Mouse (Mus musculus): ENCODE measurements around the gene Armc6. TPM values are rescaled to one million over a fixed set of nuclear protein-coding genes. Genes with fewer than 3 reads are reported as not detected.
"Not testable (repeated sequence)": the region's sequence is repeated elsewhere in the genome, so short reads cannot be mapped to it uniquely, and the experiment has no call there.

Armc6 gene
- polyA plus RNA-seq, 1 experiment from 2014 or later = 38.8 TPM

- Histone ChIP-seq H3K9me3 (replicated peaks) (no peaks in the 10 kb centered on the region), H3K4me1 (no peaks in the 10 kb centered on the region), H3K27ac (replicated peaks) (no peak overlapping the region), H3K36me3 (peaks cover 45% of the 10 kb centered on the region), H3K4me3 (no peak overlapping the region), H3K27me3 (ENCODE audit: low read depth, poor library complexity, severe bottlenecking) (no peaks in the 10 kb centered on the region)
- 98% methylated on average over 3 of the region's 3 CpGs for WGBS
- no peak for DNase-seq (ENCODE audit: low spot score)
Observed at GRCm38 (mm10) chr8:70220911-70221310, 13.4 kb downstream of the Armc6 start.

DNA sequence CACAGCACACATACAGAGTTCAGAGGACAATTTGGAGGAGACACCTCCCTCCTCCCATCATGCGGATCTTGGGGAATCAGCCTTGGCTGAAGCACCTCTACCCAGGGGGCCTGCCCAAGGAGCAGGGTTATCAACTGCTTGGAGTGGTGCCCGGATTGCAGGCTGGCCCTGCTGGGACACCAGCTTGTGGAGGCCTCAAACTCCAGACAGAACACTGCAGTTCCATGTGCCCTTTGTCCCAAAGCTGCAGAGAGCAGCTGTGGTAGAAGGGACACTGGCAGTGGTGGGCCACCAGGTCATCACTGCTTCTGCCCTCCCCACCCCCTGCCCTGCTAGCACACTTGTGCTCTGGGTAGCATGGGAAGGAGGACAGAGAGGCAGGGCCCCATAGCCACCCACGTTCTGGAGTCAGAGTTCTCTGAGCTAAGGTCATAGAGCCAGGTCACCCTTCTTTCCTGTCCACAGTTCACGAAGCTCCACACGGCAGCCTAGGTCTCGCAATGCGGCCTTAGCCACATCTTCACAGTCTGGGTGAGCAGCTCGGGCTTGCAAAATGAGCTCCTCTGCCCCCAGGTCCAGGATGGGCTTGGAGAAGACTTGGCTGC is 13.9 kb downstream of the Armc6 start:
- H3K27ac ChIP-seq (replicated peaks) = no peak overlapping the region
- 76% methylated on average over 8 of the region's 8 CpGs for WGBS

GRCm38 (mm10) chr8:70219107-70219684 is 15.1 kb downstream of the Armc6 start:
- 66% methylated on average over 5 of the region's 5 CpGs for WGBS
- Histone ChIP-seq H3K4me1 (no peaks in the 10 kb centered on the region), H3K36me3 (peaks cover 28% of the 10 kb centered on the region), H3K27me3 (ENCODE audit: low read depth, poor library complexity, severe bottlenecking) (no peaks in the 10 kb centered on the region), H3K9me3 (replicated peaks) (no peaks in the 10 kb centered on the region), H3K27ac (replicated peaks) (no peak overlapping the region), H3K4me3 (no peak overlapping the region)
- DNase-seq (ENCODE audit: low spot score) = no peak

More for the DNA sequence above, 13.9 kb downstream of the Armc6 start:
- no peaks in the 10 kb centered on the region for H3K27me3 ChIP-seq (ENCODE audit: low read depth, poor library complexity, severe bottlenecking)
- no peak overlapping the region for H3K4me3 ChIP-seq
- H3K9me3 ChIP-seq (replicated peaks) = no peaks in the 10 kb centered on the region
- H3K4me1 ChIP-seq = no peaks in the 10 kb centered on the region
- H3K36me3 ChIP-seq = peaks cover 40% of the 10 kb centered on the region
- DNase-seq (ENCODE audit: low spot score) = no peak

GRCm38 (mm10) chr8:70217441-70217840 is 16.8 kb downstream of the Armc6 start:
- H3K4me1 ChIP-seq = peaks cover 8% of the 10 kb centered on the region
- H3K27me3 ChIP-seq (ENCODE audit: low read depth, poor library complexity, severe bottlenecking) = no peaks in the 10 kb centered on the region
- no peak overlapping the region for H3K4me3 ChIP-seq
- DNase-seq (ENCODE audit: low spot score) = no peak
- H3K36me3 ChIP-seq = peaks cover 12% of the 10 kb centered on the region
- H3K9me3 ChIP-seq (replicated peaks) = no peaks in the 10 kb centered on the region
- no peak overlapping the region for H3K27ac ChIP-seq (replicated peaks)

- H3K4me3 ChIP-seq = no peak overlapping the region
- H3K36me3 ChIP-seq = 0 out of 2 replicates have a peak, but pooled peaks cover 4% of the 10 kb centered on the region
- H3K4me1 ChIP-seq = peaks cover 12% of the 10 kb centered on the region
- peaks cover 2% of the 10 kb centered on the region; the same call in 1 of the 2 replicates for H3K27me3 ChIP-seq (ENCODE audit: low read depth, poor library complexity, severe bottlenecking)
- no peaks in the 10 kb centered on the region for H3K9me3 ChIP-seq (replicated peaks)
- H3K27ac ChIP-seq (replicated peaks) = no peak overlapping the region
- 82% methylated on average over 1 of the region's 1 CpGs for WGBS
- DNase-seq (ENCODE audit: low spot score) = no peak
Observed at GRCm38 (mm10) chr8:70216566-70216965, 17.7 kb downstream of the Armc6 start.

DNA sequence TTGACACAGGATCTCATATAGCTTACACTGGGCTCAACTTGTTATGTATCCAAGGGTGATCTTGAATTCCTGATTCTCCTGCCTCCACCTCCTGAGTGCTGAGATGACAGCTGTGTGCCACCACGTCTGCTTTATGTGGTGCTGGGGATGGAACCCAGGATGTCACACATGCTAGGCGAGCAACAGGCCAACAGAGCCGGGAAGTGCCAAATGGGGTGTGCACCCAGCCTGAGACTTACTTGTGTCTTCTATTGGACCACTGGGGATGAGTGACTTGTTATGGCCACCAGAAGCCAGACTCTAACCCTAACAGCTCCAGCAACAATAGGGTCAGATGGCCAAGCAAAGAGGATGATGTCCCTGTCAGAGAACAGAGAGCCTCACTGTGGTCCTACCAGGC is 18.1 kb downstream of the Armc6 start:
- WGBS = 77% methylated on average over 3 of the region's 3 CpGs

GRCm38 (mm10) chr8:70215092-70215491 is 19.2 kb downstream of the Armc6 start:
- Histone ChIP-seq H3K27ac (replicated peaks) (no peak overlapping the region), H3K4me3 (no peak overlapping the region), H3K9me3 (replicated peaks) (no peaks in the 10 kb centered on the region), H3K4me1 (peaks cover 18% of the 10 kb centered on the region), H3K36me3 (no peaks in the 10 kb centered on the region), H3K27me3 (ENCODE audit: low read depth, poor library complexity, severe bottlenecking) (peaks cover 17% of the 10 kb centered on the region)
- 75% methylated on average over 5 of the region's 5 CpGs for WGBS
- no peak for DNase-seq (ENCODE audit: low spot score)

More for the DNA sequence above, 18.1 kb downstream of the Armc6 start:
- not testable (repeated sequence) for H3K36me3 ChIP-seq; H3K27ac ChIP-seq (replicated peaks); H3K9me3 ChIP-seq (replicated peaks); H3K27me3 ChIP-seq (ENCODE audit: low read depth, poor library complexity, severe bottlenecking); H3K4me3 ChIP-seq; DNase-seq (ENCODE audit: low spot score)
- H3K4me1 ChIP-seq = peaks cover 17% of the 10 kb centered on the region

DNA sequence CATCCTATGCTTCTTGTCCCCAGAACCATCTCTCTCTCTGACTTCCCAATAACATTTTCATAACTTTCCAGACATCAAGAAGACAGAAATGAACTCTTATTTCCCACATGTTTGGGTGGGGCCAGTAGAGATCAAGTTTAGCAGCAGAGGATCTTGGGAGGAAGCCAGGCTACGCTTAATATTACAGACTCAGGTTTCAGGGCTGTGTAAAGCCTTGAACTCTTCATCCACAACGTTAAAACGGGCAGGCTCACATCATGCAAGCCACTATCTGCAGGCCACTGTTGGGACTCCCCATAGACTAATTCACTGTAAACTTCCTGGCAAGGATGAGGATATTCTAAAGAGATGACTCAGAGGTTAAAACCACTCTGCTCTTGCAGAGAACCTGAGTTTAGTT is 19.9 kb downstream of the Armc6 start:
- Histone ChIP-seq H3K4me3 (no peak overlapping the region), H3K27ac (replicated peaks) (no peak overlapping the region), H3K9me3 (replicated peaks) (no peaks in the 10 kb centered on the region), H3K27me3 (ENCODE audit: low read depth, poor library complexity, severe bottlenecking) (peaks cover 21% of the 10 kb centered on the region), H3K36me3 (no peaks in the 10 kb centered on the region), H3K4me1 (peaks cover 18% of the 10 kb centered on the region)
- no peak for DNase-seq (ENCODE audit: low spot score)
- WGBS = 65% methylated on average over 3 of the region's 3 CpGs

DNA sequence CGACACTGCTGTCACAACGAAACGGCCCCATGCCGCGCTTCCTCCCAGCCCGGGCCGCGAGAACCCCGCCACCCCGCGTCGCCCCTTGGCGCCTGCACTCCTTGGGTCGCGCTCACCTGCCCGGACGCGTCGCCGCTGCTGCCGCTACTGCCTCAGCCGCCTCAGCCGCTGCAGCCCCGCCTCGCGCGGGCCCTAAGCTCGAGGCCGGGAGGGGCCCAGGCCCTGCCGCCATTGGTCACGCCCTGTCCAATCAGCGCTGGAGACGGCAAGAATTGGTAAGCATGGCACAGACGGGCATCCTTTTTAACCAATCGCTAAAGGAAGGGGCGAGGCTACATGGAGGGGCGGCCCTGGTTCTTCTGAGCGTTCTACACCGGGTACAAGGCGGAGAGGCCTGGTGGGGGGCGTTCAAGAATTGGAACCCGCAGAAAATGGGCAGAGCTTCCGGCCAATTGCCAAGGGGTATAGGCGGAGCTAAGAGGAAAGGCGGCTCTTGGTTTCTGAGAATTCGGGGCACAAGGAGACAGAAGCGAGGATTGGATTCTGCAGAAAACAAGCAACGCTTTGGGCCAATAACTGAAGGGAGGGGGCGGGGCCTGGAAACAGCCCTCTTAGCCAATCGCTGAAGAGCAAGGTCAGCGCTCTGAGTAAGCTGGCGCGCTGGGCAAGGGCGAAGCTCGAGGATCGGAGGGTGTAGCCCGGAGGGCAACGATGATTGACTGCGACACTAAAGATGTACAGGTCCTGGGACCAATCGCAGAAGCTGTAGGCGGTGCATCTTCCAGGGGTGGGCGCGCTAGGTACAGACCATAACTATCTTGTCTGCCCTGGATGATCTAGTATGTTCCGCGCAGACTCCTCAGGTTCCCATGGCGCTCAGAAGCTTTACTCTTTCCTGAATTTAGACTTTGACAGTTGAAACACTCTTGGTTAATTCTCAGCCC is 21.9 kb downstream of the Armc6 start, which contains the start of gene Slc25a42:
Slc25a42 (minus strand) TSS at position 194 of the 944 bp plus-strand sequence.
- WGBS = under 1% methylated on average over 66 of the region's 66 CpGs
- peak; percentile 97 for DNase-seq (ENCODE audit: low spot score)
- H3K36me3 ChIP-seq = no peaks in the 10 kb centered on the region
- H3K4me3 ChIP-seq = peak within 1 kb of the TSS; percentile 64
- no peaks in the 10 kb centered on the region for H3K9me3 ChIP-seq (replicated peaks)
- peak within 1 kb of the TSS; percentile 81 for H3K27ac ChIP-seq (replicated peaks)
- peaks cover 18% of the 10 kb centered on the region for H3K4me1 ChIP-seq
- peaks cover 21% of the 10 kb centered on the region for H3K27me3 ChIP-seq (ENCODE audit: low read depth, poor library complexity, severe bottlenecking)

DNA sequence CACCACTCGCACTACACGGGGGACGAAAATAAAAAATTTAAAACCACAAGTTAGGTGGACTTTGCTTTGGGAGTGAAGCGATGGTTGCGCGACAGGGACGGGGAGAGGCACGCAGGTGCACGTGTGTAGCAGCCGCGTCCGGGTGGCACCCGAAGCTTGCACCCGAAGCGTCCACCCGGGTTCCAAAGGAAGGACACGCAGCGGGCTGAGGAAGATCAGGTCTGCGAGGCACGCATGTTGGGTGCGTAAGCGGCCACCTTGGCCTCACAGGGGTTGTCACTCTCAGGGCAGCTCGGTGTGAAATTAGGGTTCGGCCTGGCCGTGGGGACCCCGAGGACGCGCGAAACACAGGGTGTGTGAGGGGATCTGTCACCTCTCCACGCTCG is 22.5 kb downstream of the Armc6 start:
- WGBS = 4% methylated on average over 31 of the region's 31 CpGs
- DNase-seq (ENCODE audit: low spot score) = no peak

DNA sequence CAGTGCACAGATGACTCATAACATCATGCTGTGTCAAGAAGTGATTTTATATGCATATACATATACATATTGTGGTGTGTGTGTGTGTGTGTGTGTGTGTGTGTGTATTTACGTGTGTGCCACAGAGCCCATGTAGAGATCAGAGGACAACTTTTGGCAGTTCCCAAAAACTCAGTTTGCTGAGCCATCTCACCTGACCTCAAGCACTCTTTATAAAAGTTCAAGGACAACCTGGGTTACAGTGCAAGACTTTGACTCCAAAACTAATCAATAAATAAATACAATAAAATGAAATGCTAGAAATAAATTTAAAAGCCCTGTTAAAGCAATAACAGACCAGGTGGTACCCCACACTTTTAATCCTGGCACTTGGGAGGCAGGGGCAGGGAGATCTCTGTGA is 23.0 kb downstream of the Armc6 start:
- no peak for DNase-seq (ENCODE audit: low spot score)
- peaks cover 18% of the 10 kb centered on the region for H3K4me1 ChIP-seq
- peak overlapping the region; percentile 64 for H3K4me3 ChIP-seq
- no peaks in the 10 kb centered on the region for H3K9me3 ChIP-seq (replicated peaks)
- H3K27me3 ChIP-seq (ENCODE audit: low read depth, poor library complexity, severe bottlenecking) = peaks cover 21% of the 10 kb centered on the region
- no peaks in the 10 kb centered on the region for H3K36me3 ChIP-seq
- H3K27ac ChIP-seq (replicated peaks) = no peak overlapping the region
- WGBS = 78% methylated on average over 1 of the region's 1 CpGs

More for the DNA sequence above, 22.5 kb downstream of the Armc6 start:
- H3K9me3 ChIP-seq (replicated peaks) = no peaks in the 10 kb centered on the region
- H3K27ac ChIP-seq (replicated peaks) = peak overlapping the region; percentile 81
- H3K36me3 ChIP-seq = no peaks in the 10 kb centered on the region
- H3K4me3 ChIP-seq = peak overlapping the region; percentile 64
- peaks cover 18% of the 10 kb centered on the region for H3K4me1 ChIP-seq
- peaks cover 21% of the 10 kb centered on the region for H3K27me3 ChIP-seq (ENCODE audit: low read depth, poor library complexity, severe bottlenecking)

DNA sequence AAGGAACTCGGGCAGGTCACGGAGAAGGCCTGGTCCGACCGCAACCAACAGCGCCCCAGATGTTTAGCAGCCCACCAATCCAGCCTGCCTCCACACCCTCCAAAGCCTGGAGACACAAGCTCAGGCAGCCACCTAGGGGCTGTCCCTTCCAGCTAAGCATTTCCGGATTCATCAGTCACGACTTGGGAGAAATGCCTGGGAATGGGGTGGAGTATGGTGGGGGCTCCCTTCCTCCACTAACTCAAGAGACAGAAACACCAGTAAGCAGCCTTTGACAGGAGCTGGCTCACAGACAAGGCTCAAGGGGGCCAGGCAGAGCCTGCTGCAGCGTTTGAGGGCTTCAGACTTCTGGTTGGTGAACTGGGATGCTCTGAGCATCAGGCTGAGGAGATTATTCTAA is 23.7 kb downstream of the Armc6 start:
- H3K4me3 ChIP-seq = peak overlapping the region; percentile 26; the same call in 1 of the 2 replicates
- peaks cover 21% of the 10 kb centered on the region for H3K27me3 ChIP-seq (ENCODE audit: low read depth, poor library complexity, severe bottlenecking)
- H3K27ac ChIP-seq (replicated peaks) = no peak overlapping the region
- H3K36me3 ChIP-seq = no peaks in the 10 kb centered on the region
- H3K4me1 ChIP-seq = peaks cover 18% of the 10 kb centered on the region
- DNase-seq (ENCODE audit: low spot score) = no peak
- no peaks in the 10 kb centered on the region for H3K9me3 ChIP-seq (replicated peaks)
- WGBS = 28% methylated on average over 8 of the region's 8 CpGs
